Mouse (Mus musculus) pancreas, adult 10 weeks (tissue): ENCODE measurements around the gene Sspn. TPM values are rescaled to one million over a fixed set of nuclear protein-coding genes. Genes with fewer than 3 reads are reported as not detected.

Experiments
- polyA plus RNA-seq: library from polyadenylated mRNA; stranded (reverse); fragments of 350-450 nt; fragmentation: Illumina TruSeq; extraction: RNeasy Lipid Tissue Mini Kit (QIAGEN cat#74804); gene quantifications from one replicate; pipeline ENCODE4 v1.2.3, GENCODE M21; 2015; ENCODE audit warnings: low read depth, low replicate concordance; ENCODE audit not compliant: insufficient read depth

The Sspn gene
- 3.0 TPM for polyA plus RNA-seq

DNA sequence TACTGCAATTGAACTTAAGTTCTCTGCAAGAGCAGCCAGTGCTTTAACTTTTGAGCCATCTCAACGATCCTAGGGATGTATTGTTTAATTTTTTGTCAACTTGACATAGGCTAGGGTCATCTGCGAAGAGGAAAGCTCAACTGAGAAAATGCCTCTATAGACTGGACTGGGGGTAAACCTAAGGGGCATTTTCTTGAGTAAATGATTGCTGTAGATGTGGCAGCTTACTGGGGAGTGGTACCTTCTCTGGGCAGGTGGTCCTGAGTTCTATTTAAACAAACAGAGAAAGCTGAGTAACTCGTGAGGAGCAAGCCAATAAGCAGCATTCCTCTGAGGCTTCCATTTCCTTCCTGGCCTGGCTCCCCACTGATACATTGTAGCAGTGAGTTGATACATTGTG lies at the start of gene Sspn:
Gene Sspn, plus strand, starts transcription at position 301 of the 400 bp plus-strand sequence.

Other genes with a start within 250 kb of the Sspn start
- gene Rassf8, start 184.9 kb upstream of the Sspn start, polyA plus RNA-seq = 5.3 TPM
- gene Bhlhe41, start 66.1 kb upstream of the Sspn start, polyA plus RNA-seq = 0.92 TPM